Mouse (Mus musculus): ENCODE results near the gene A530084C06Rik.

The A530084C06Rik gene

GRCm38 (mm10) chr13:31534726-31535125 lies 24.4 kb downstream of the A530084C06Rik start:
- no peak for DNase-seq

GRCm38 (mm10) chr13:31531651-31532061 lies 27.5 kb downstream of the A530084C06Rik start:
- DNase-seq, result no peak

- no peak for DNase-seq
Measured at GRCm38 (mm10) chr13:31531186-31531585, 27.9 kb downstream of the A530084C06Rik start.

- peak in 1 of 2 experiments; percentile 26 for DNase-seq
Measured at GRCm38 (mm10) chr13:31524976-31525375, 34.2 kb downstream of the A530084C06Rik start.

- DNase-seq, result no peak
Measured at GRCm38 (mm10) chr13:31518971-31519370, 40.2 kb downstream of the A530084C06Rik start.

- peak; percentile 89 to 90 for DNase-seq
Measured at GRCm38 (mm10) chr13:31518411-31518886, 40.7 kb downstream of the A530084C06Rik start.

GRCm38 (mm10) chr13:31515261-31515660 lies 43.9 kb downstream of the A530084C06Rik start:
- DNase-seq, result no peak

- no peak for DNase-seq
Measured at GRCm38 (mm10) chr13:31506494-31507167, 52.5 kb downstream of the A530084C06Rik start.

Data from cerebellum, postnatal 14 days (tissue).